Mouse (Mus musculus): ENCODE measurements at regions not wholly inside any gene's neighbourhood (a gene's known extent, or its start where the extent isn't known, plus 50 kb on each side); places are given as distances from the start of the nearest gene placed in this dataset.

GRCm38 (mm10) chrX:37753474-37753873, 51.2 kb upstream of the Rhox5 start:
- peak; percentile 0 for DNase-seq (ENCODE audit: low spot score)

- no peak for DNase-seq (ENCODE audit: low spot score)
Measured at GRCm38 (mm10) chrX:37754385-37754784, 50.3 kb upstream of the Rhox5 start.
